Mouse (Mus musculus) thymus, postnatal 36 days (tissue): ENCODE measurements around the gene Gm5134.

Experiments used
- DNase-seq, 2 experiments: peaks; one replicate each; pipeline ENCODE4 v3.0.0; 2022; ENCODE audit warnings: mixed read lengths in 2 of 2

Gm5134 gene

DNA sequence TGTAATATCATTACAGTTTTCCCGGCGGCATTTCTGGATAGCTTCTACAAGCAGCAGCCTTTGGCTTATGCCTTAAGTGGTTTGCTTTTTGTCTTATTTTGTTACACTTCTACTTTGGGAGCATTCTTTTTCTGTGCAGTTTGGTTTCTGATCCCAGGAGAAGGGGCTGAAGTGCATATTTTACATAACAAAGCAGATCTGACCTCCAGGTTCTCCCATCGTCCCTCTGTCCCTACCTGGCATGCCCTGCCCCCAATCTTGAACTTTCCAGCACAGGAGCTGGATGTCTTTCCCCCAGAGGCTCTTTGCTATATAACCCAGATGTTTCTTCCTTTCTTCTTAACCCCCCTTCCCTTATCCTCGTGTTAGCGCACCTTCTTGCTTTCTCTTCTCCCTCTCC, 91.0 kb downstream of the Gm5134 start:
- DNase-seq = no peak

DNA sequence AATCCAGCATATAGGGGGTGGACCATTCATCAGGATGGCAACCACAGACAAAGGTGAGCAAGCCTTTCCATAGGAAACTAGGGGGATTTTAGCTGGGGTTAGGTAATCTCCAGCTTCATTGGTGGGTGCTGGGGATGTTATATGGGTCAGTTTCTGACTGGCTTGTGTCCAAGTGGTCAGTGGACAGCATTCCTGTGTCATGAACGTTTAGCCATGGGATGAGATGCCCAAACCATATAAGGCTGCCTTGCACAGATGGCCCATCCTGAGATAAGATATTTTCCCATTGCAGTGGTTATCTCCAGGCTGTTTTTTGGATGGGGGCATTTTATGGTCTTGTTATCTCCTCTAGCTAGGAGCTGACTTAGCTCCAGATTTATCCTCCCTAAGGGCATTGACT, 92.4 kb downstream of the Gm5134 start:
- no peak for DNase-seq

DNA sequence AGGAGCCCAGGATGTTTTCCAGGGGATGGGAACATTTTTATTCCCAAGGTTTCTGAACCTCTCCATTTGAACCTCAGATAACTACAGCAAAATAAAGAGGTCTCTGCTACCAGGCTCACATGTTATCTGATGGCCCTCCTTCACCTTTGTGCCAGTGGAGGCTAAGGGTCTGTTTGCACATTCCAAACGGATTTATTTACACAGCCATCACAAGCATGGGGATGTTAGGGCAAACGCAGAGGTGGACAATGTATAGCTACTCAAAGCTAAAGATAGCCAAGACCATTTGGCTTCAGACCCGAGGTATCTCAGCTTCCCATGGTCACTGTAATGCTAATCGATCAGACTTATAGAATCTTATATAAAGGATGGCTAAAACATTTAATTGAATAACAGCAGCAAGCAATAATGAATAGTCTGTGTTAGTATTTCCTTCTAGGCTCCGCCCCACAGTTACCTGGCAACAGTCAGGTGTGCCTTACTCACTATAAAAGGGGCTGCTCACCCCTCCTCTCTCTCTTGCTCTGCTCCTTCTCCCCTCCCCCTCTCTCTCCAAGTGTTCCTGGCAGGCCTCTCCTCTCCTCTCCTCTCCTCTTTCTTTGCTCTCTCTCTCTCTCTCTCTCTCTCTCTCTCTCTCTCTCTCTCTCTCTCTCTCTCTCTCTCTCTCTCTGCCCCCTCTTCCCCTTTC, 93.0 kb downstream of the Gm5134 start:
- no peak for DNase-seq

DNA sequence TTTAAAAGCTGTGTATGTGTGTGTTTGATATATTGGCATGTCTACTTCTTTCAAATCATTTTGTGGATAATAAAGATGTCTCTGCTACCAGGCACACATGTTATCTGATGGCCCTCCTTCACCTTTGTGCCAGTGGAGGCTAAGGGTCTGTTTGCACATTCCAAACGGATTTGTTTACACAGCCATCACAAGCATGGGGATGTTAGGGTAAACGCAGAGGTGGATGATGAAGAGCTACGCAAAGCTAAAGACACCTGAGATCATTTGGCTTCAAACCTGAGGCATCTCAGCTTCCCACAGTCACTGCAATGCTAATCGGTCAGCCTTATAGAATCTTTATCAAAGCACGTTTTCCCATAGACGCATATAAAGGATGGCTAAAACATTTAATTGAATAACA, 94.7 kb downstream of the Gm5134 start:
- DNase-seq = no peak

DNA sequence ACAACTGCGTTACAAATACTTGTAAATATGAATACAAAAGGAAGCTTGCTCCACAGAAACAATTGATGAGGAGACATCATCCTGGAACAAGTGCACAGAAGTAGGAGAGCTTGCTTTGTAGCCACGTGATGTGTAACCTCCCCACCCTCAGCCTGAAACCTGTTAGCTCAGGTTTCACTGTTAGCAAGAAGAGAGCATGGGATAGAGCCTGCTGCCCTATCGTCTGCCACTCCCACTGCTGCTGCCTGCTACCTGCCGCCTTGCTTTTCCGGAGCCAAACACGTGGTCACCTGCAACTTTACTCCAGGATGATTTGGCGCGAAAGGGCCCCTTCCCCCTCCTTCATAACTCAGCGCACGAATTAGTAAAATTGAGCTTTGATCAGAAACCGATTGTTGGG, 97.5 kb downstream of the Gm5134 start:
- no peak for DNase-seq
